Mouse (Mus musculus): ENCODE data around the gene Chn1. TPM values are rescaled to one million over a fixed set of nuclear protein-coding genes. Genes with fewer than 3 reads are reported as not detected.

The Chn1 gene
- total RNA-seq, 2 experiments from 2014 or later: 1,527 to 1,662 TPM

GRCm38 (mm10) chr2:73566162-73566561 is 209.0 kb downstream of the Chn1 start:
- DNase-seq (ENCODE audit: low spot score in 2 of 2): no peak

DNA sequence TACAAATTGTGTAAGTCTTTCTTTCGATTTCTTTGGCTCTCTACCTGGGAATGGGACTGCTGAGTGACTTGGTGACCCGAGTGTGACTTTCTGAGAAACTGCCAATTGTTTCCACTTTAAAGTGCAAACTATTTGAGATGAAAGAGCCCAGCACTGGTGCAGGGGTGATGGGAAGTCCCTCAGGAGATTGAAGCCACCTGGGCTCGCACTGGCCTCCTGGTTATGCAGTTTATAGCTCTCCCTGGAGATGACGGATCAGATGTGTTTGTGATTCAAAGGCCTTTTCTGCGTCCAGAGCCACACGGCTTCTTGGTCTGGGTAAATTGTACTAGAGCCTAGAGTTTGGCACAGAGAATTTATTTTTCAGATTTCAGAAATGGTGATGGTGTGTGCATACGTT is 211.5 kb downstream of the Chn1 start:
- DNase-seq (ENCODE audit: low spot score in 2 of 2): no peak

DNA sequence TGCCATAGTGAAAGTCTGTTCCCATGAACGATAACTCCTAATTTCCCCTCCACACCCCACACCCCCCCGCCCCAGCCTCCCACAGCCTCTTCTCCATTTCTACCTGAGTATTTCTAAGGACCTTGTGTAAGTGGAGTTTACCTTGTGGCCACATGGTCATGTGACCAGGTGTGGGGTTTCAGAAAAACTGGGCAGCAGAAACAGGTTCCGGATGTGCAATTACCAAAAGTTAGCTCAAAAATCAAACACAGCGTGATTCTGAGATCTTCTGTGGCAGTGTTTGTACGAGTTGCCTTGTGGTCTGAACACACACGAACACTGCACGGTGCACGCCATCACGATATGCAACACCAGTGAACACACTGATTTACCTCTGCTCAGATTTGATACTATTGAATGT is 212.5 kb downstream of the Chn1 start:
- DNase-seq (ENCODE audit: low spot score in 2 of 2): no peak

DNA sequence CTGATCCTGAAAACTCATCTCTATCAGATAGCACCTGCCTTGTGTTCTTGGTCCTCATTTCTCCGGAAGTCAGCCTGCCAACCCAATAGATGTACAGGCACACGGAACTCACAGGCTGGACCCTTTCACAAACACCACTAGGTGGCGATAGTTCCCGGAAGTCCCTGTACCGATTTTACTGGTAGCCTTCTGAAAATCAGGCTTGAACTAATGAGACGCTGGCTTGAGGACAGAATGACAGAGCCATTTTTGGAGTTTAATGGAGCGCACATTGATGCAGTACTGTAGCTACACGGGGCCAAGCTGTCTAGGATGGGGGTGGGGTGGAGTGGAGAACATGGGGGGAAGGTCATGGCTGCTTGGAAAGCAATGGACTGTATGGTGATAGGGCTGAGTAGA is 213.5 kb downstream of the Chn1 start:
- DNase-seq (ENCODE audit: low spot score in 2 of 2): peak in 1 of 2 experiments; percentile 40

- DNase-seq (ENCODE audit: low spot score in 2 of 2): no peak
These were observed 214.1 kb downstream of the Chn1 start for GRCm38 (mm10) chr2:73560899-73561664.

Other genes starting within 250 kb of the Chn1 start
- gene Wipf1, start 245.6 kb downstream of the Chn1 start, total RNA-seq (2021): 1 to 10 TPM; 7.9 to 9.4 TPM
- gene Chrna1, start 195.0 kb downstream of the Chn1 start, total RNA-seq (2021): under 1 TPM; 0.07 to 0.16 TPM
- gene Atf2, start 117.3 kb upstream of the Chn1 start, total RNA-seq (2021): 100 to 1,000 TPM; 163 to 182 TPM
- gene Atp5g3, start 136.0 kb upstream of the Chn1 start, total RNA-seq (2021): 100 to 1,000 TPM; 532 to 549 TPM